Mouse (Mus musculus) kidney, adult 2 months (tissue): ENCODE measurements at regions not wholly inside any gene's neighbourhood (a gene's known extent, or its start where the extent isn't known, plus 50 kb on each side); places are given as distances from the start of the nearest gene placed in this dataset.
"Not testable (repeated sequence)": the region's sequence is repeated elsewhere in the genome, so short reads cannot be mapped to it uniquely, and the experiment has no call there.

ENCODE experiments used
- DNase-seq: peaks from one replicate; pipeline ENCODE4 v3.0.0; 2021
- H3K27ac ChIP-seq: fragments of 200-500 bp; 2 replicates; pipeline ENCODE4 v1.5.1; 2012; ENCODE audit warnings: low read depth, low read length, control low read depth, inconsistent platforms; ENCODE audit not compliant: insufficient read depth
- H3K27me3 ChIP-seq: fragments of 200-500 bp; replicated peaks from 2 replicates; pipeline ENCODE4 v1.6.1; 2012; ENCODE audit warnings: mild to moderate bottlenecking, moderate library complexity, low read length, inconsistent platforms; ENCODE audit not compliant: control insufficient read depth, insufficient read depth
- H3K36me3 ChIP-seq: fragments of 200-500 bp; 2 replicates; pipeline ENCODE4 v1.6.1; 2012; ENCODE audit warnings: mild to moderate bottlenecking, moderate library complexity, low read length, inconsistent platforms; ENCODE audit not compliant: control insufficient read depth, insufficient read depth
- H3K4me1 ChIP-seq: fragments of 200-500 bp; 2 replicates; pipeline ENCODE4 v1.6.1; 2011; ENCODE audit warnings: low read length; ENCODE audit not compliant: control insufficient read depth, insufficient read depth
- H3K4me3 ChIP-seq: fragments of 200-500 bp; 2 replicates; pipeline ENCODE4 v1.5.1; 2011; ENCODE audit warnings: mild to moderate bottlenecking, low read depth, low read length, control low read depth; ENCODE audit not compliant: insufficient read depth
- CTCF ChIP-seq: fragments of 200-500 bp; conservative IDR thresholded peaks from 2 replicates; pipeline ENCODE4 v1.5.1; 2011; ENCODE audit warnings: low read depth, mild to moderate bottlenecking, control low read depth, low read length, moderate library complexity, mixed read lengths; ENCODE audit not compliant: insufficient read depth, insufficient read length
- POLR2A ChIP-seq: fragments of 200-500 bp; IDR thresholded peaks from one replicate; pipeline ENCODE4 v1.6.1; 2011; ENCODE audit warnings: low read depth, low read length, control low read depth
- WGBS: fragments of 180-500 bp; shearing (Covaris S2); methylation state at CpG from one replicate; pipeline ENCODE4 v1.1.7; 2018; 5-methylcytosine and 5-hydroxymethylcytosine counted together

- Histone ChIP-seq H3K27me3 (no peaks in the 10 kb centered on the region), H3K36me3 (no peaks in the 10 kb centered on the region), H3K4me1 (no peaks in the 10 kb centered on the region), H3K4me3 (no peak overlapping the region), H3K27ac (no peak overlapping the region)
- no peak for TF ChIP-seq POLR2A
- TF ChIP-seq CTCF: no peak
- DNase-seq: no peak
- 72% methylated on average over 9 of the region's 9 CpGs for WGBS
Measured at GRCm38 (mm10) chr13:104549016-104549415, 243.3 kb upstream of the Srek1ip1 start.

GRCm38 (mm10) chr13:104553329-104553728 lies 239.0 kb upstream of the Srek1ip1 start:
- Histone ChIP-seq H3K4me3 (no peak overlapping the region), H3K4me1 (no peaks in the 10 kb centered on the region), H3K36me3 (no peaks in the 10 kb centered on the region), H3K27ac (no peak overlapping the region), H3K27me3 (no peaks in the 10 kb centered on the region)
- TF ChIP-seq POLR2A (no peak), CTCF (no peak)
- DNase-seq: no peak
- WGBS: 92% methylated on average over 3 of the region's 3 CpGs

GRCm38 (mm10) chr13:104556609-104557008 lies 235.7 kb upstream of the Srek1ip1 start:
- H3K27ac ChIP-seq, H3K36me3 ChIP-seq, H3K4me1 ChIP-seq, H3K4me3 ChIP-seq, H3K27me3 ChIP-seq: not testable (repeated sequence)
- DNase-seq: peak; percentile 17
- WGBS: 20% methylated on average over 7 of the region's 7 CpGs

GRCm38 (mm10) chr13:104559876-104560275 lies 232.4 kb upstream of the Srek1ip1 start:
- Histone ChIP-seq H3K27me3 (no peaks in the 10 kb centered on the region), H3K4me1 (no peaks in the 10 kb centered on the region), H3K36me3 (no peaks in the 10 kb centered on the region), H3K27ac (no peak overlapping the region), H3K4me3 (no peak overlapping the region)
- TF ChIP-seq CTCF: no peak
- TF ChIP-seq POLR2A: no peak
- DNase-seq: no peak
- WGBS: 84% methylated on average over 5 of the region's 5 CpGs

- WGBS: 62% methylated on average over 15 of the region's 15 CpGs
- no peaks in the 10 kb centered on the region for H3K27me3 ChIP-seq
- TF ChIP-seq CTCF (no peak), POLR2A (no peak)
- no peaks in the 10 kb centered on the region for H3K36me3 ChIP-seq
- H3K27ac ChIP-seq: no peak overlapping the region
- H3K4me3 ChIP-seq: no peak overlapping the region
- H3K4me1 ChIP-seq: no peaks in the 10 kb centered on the region
- DNase-seq: peak; percentile 22
Measured at GRCm38 (mm10) chr13:104560500-104561114, 231.7 kb upstream of the Srek1ip1 start.

GRCm38 (mm10) chr13:104562536-104562935 lies 229.7 kb upstream of the Srek1ip1 start:
- Histone ChIP-seq H3K4me3 (no peak overlapping the region), H3K36me3 (no peaks in the 10 kb centered on the region), H3K27me3 (no peaks in the 10 kb centered on the region), H3K27ac (no peak overlapping the region), H3K4me1 (no peaks in the 10 kb centered on the region)
- no peak for TF ChIP-seq POLR2A
- no peak for TF ChIP-seq CTCF
- 86% methylated on average over 3 of the region's 3 CpGs for WGBS
- DNase-seq: no peak

GRCm38 (mm10) chr13:104563019-104563418 lies 229.3 kb upstream of the Srek1ip1 start:
- TF ChIP-seq CTCF (no peak), POLR2A (no peak)

More at GRCm38 (mm10) chr13:104563019-104563418, 229.3 kb upstream of the Srek1ip1 start:
- DNase-seq: no peak
- Histone ChIP-seq H3K27ac (no peak overlapping the region), H3K4me1 (no peaks in the 10 kb centered on the region), H3K4me3 (no peak overlapping the region), H3K36me3 (no peaks in the 10 kb centered on the region), H3K27me3 (no peaks in the 10 kb centered on the region)
- WGBS: 85% methylated on average over 2 of the region's 2 CpGs
